Mouse (Mus musculus): ENCODE measurements around the gene Jmjd8. TPM values are rescaled to one million over a fixed set of nuclear protein-coding genes. Genes with fewer than 3 reads are reported as not detected.

Jmjd8 gene
- total RNA-seq (2023) = 10 to 100 TPM; 23.2 to 28.1 TPM

DNA sequence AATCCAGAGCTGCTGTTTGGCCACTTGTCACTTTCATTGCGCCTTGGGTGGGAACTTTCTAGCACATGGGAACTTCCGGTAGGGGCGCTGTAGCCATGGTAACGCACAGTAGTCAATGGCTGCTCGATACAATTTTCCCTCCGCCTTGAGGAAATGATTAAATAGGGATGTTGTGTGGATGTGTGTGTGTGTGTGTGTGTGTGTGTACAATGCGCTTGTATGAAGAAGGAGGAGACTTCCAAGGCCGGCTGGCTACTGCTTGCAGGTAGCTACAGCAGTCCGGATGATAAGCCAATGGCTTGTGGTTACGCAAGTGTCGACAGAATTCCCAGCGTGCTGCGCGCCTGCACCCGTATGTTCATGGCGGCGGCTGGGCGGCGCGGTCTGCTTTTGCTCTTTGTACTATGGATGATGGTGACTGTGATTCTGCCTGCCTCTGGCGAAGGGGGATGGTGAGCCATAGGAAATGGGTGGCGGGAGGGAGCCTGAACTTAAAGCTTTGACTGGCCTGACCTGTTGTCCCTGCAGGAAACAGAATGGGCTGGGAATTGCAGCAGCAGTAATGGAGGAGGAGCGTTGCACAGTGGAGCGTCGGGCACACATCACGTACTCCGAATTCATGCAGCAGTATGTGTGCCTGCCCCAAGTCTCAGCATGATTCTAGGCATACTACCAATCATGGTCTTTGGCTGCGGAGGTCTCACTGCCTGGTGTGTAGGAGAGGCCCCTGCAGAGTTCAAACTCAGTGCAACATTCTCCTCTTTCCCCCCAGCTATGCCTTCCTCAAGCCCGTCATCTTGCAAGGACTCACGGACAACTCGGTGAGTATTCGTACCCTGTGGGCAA is at the start of gene Jmjd8:
Jmjd8 (plus strand) TSS at position 156 of the 846 bp plus-strand sequence.

GRCm38 (mm10) chr17:25785281-25785745 is 43.4 kb upstream of the Jmjd8 start, which contains the start of gene Haghl:
Haghl (minus strand) TSS chr17:25785673.

DNA sequence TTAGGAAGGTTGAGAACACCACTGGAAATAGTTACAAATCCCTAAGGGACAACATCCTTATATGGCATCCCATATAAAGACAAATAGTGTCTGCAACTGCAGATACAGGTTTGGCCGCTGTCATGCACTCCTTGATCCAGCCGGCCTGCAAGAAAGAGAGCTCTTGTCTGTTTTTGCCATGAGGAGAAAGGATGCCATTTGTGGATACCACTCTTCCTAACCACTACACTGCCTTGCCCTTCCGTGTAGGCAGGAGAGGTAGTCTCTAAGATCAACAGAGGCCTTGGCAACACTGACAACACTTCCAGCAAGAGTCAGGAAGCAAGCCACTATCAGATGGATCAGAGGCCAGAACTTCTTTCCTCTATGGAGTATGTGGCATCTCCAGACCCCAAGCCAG is 42.4 kb upstream of the Jmjd8 start, which contains the start of gene Ccdc78:
Ccdc78 (plus strand) TSS at position 301 of the 400 bp plus-strand sequence.

GRCm38 (mm10) chr17:25792615-25793014 is 36.1 kb upstream of the Jmjd8 start, which contains the start of gene Fam173a:
Fam173a (minus strand) TSS chr17:25792901.

DNA sequence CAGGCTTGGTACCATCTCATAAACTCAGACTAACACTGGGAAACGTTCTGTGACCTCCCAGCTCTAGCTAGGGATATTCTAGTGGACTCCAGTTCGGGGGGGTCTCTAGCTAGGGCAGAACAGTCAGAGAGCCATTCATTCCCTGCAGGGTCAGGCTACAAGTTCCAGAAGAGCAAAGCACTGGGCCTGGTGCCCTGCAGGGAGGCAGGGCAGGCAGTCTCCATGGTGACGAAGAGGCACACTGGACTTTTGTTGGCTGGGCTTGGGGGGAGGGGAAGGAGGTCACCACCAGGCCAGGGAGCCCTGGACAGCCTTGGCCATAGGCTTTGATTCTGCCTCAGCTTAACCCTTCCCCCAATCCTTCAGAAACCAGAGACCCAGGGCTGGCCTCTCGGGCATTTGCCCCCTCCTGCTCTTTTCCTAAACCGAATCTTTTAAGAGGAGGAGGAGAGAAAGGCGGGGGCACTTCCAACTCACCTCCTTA is 33.0 kb upstream of the Jmjd8 start, which contains the start of gene AC134908.4:
AC134908.4 (minus strand) TSS at position 51 of the 484 bp plus-strand sequence.

DNA sequence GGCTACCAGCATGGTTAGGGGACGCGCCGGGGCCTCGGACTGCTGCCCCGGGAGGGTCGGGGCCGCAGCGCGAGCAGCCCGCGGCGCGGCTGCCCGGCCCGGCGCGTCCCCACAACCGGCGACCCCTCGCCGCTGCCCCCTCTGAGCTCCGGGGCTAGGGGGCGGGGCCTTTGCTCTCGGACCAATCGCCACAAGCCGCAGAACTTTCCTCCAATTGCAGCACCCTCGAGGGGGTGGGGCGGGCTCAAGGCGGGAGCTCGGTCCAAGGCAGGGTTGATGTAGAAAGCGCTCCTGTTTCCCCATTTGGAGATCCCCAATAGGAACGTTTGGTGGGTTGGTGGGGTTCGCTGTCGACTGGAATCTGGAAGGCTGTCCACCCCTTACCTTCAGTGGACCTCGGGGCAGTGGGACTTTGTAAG is 31.7 kb upstream of the Jmjd8 start, which contains the start of gene Metrn:
Metrn (minus strand) TSS at position 186 of the 419 bp plus-strand sequence.

GRCm38 (mm10) chr17:25808789-25809605 is 19.7 kb upstream of the Jmjd8 start, which contains the start of gene Fbxl16:
Fbxl16 (plus strand) TSS chr17:25809085.

GRCm38 (mm10) chr17:25823452-25823851 is 5.2 kb upstream of the Jmjd8 start, which contains the start of gene Wdr24:
Wdr24 (plus strand) TSS chr17:25823627.

GRCm38 (mm10) chr17:25833291-25833663 is 4.6 kb downstream of the Jmjd8 start, which contains the start of gene Stub1:
Stub1 (minus strand) TSS chr17:25833404.

DNA sequence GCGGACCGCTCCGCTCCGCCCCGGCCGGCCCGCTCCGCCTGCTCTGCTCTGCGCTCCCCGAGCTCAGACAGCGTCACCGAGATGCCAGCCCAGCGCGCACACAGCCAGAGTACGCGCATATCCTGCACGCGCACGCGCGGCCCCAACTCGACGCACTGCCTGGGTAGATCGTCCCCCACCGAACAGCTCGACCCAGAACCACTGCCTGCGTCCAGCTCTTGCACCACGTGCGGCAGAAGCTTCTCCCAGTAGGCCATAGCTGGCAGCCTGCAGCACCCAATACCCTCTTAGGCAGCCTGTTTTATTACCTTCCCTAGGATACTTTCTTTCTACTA is 8.4 kb downstream of the Jmjd8 start, which contains the start of gene Rhbdl1:
Rhbdl1 (minus strand) TSS at position 220 of the 335 bp plus-strand sequence.

GRCm38 (mm10) chr17:25841117-25841880 is 12.6 kb downstream of the Jmjd8 start, which contains the start of gene Gm20683:
Gm20683 (minus strand) TSS chr17:25841763.

DNA sequence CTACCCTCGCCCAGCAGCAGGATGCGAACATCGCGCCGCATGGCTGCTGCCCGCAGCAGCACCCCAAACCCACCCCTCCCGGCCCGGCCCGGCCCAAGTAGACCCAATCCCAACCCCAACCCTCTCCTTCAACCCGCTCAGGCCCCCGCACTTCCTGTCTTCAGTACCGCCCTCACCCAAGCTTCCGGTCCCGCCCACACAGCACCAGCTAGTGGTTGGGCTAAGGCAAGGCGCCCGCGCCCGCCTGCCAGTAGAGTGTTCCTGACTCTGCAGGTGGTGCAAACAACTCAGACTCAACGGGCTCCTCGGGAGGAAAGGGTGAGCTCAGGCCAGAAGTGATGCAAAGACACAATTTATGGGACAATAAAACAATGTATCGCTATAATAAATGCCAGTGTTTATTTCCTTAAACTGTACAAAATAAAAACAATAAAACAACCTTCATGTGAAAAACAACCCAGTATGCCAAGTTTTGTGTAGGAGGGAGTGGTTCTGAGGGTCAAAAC is 15.8 kb downstream of the Jmjd8 start, which contains the start of gene Rhot2:
Rhot2 (minus strand) TSS at position 456 of the 506 bp plus-strand sequence.

GRCm38 (mm10) chr17:25860832-25861703 is 32.4 kb downstream of the Jmjd8 start, which contains the start of gene Wdr90:
Wdr90 (minus strand) TSS chr17:25861501.

DNA sequence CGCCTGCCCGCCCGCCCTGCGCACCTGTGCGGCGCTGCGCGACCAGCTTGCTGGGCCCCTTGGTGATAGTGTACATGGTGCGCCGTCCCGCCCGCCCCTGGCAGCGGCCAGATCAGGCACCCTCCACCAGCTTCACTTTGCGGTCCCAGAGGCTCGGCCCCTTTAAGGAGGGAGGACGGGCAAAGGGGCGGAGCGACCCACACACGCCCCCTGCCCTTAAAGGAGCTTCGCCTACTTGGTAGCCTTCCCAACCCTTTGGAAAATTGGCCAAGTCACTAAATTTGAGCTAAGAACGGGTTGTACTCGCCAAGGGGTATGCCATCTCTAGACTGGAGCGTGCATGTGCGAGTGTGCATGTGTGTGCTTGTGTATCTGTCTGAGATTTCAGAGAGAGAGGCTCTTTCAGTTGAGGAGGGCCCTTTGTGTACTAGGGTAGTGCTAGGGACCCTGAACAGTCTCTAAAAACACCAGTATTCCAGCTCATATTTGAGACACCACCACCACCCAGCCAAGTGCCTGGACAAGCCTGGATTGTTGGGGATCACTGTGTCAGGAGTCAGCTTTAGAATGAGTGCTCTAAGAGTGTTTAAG is 40.0 kb downstream of the Jmjd8 start, which contains the start of gene Mcrip2:
Mcrip2 (minus strand) TSS at position 164 of the 591 bp plus-strand sequence.

GRCm38 (mm10) chr17:25874721-25875170 is 46.1 kb downstream of the Jmjd8 start, which contains the start of gene Mettl26:
Mettl26 (plus strand) TSS chr17:25875074.

GRCm38 (mm10) chr17:25880196-25880910 is 51.7 kb downstream of the Jmjd8 start, which contains the start of gene Wfikkn1:
Wfikkn1 (minus strand) TSS chr17:25880858.

